Mouse (Mus musculus) liver, adult 2 months (tissue): Measurements from ENCODE around the gene Yif1b.

ENCODE experiments used
- CTCF ChIP-seq: fragments of 200-500 bp; IDR thresholded peaks from 2 replicates; pipeline ENCODE4 v1.5.1; 2011; ENCODE audit warnings: low read depth, low read length, control low read depth
- POLR2A ChIP-seq: fragments of 200-500 bp; IDR thresholded peaks from 2 replicates; pipeline ENCODE4 v1.6.1; 2011; ENCODE audit warnings: low read length, control low read depth; ENCODE audit not compliant: insufficient read depth; ENCODE audit errors: extremely low read depth

DNA sequence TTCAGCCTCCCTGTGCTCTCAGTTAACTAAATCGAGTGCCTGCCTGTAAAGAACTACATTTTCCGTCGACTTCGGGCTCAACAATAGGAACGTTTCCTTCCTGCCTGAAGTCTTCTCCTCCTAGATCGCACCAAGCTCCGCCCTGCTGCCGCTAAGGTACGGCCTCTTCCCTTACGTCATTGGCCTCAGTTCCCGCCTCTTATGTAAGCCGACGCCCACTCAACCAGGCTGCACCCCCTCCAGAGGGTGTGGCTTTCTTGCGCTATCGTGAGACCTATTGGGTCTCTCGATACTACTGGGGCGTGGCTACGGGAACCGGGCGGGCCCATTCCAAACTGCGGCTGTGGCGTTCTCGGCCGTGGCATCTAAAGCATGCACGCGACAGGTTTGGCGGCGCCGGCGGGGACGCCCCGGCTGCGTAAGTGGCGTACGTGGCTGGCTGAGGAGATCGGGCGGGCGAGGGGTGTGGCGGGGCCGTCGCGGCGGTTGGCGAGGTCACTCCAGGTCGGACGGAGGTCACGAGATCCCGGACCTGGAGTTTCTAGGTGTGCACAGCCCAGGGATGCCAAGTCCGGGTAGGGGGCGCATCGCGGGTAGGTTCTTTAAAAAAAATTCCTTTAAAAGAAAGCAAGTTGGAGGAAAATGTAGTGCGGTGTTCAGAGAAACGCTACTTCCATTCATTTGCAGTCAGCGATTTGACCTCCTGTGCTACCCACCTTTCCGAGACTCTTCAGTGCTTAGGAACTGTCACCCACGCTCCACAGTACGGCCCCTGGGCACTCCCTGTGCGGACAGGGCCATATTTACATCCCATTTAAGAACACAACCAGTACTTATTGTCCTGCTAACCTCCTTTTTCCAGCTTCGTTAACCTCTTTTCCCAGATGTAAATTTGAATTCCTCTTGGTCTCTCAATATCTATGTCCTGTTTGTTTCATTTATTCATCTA lies at the start of gene Yif1b:
- TF ChIP-seq POLR2A, result 0 out of 2 replicates have a peak, but pooled peaks have one; percentile 6
- 0 out of 2 replicates have a peak, but pooled peaks have one; percentile 7 for TF ChIP-seq CTCF
